Mouse (Mus musculus): ENCODE measurements around the gene 0610010K14Rik. TPM values are rescaled to one million over a fixed set of nuclear protein-coding genes. Genes with fewer than 3 reads are reported as not detected.

The 0610010K14Rik gene
- polyA plus RNA-seq, 1 experiment from 2014 or later = 210 TPM

DNA sequence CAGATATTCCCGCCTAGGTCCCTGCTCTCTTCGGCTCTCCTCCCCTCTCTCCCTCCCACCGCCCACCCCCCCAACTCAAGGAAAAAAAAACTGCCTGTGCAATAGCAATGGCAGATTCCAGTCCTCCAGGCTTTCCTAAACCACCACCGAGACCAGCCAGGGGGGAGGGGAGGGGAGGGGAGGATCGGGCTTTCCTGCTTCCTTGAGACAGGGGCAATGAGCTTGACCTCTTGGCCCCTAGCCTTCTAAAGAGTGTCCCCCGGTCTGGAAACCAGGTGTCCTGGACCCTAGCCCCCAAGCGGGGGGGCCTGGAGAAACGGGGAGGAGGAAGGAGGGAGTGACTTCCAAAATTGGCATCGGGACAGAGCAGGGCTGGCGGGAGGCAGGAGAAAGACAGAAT, 5.2 kb downstream of the 0610010K14Rik start:
- H3K27ac ChIP-seq (replicated peaks) = peak overlapping the region; percentile 87
- 6% methylated on average over 10 of the region's 10 CpGs for WGBS
- H3K4me3 ChIP-seq = peak overlapping the region; percentile 57
- no peaks in the 10 kb centered on the region for H3K9me3 ChIP-seq
- peaks cover 76% of the 10 kb centered on the region for H3K4me1 ChIP-seq
- peak; percentile 87 for DNase-seq (ENCODE audit: low spot score)
- H3K36me3 ChIP-seq (replicated peaks) = peaks cover 22% of the 10 kb centered on the region
- H3K27me3 ChIP-seq (replicated peaks; ENCODE audit: low read depth, poor library complexity, severe bottlenecking) = peaks cover 47% of the 10 kb centered on the region

DNA sequence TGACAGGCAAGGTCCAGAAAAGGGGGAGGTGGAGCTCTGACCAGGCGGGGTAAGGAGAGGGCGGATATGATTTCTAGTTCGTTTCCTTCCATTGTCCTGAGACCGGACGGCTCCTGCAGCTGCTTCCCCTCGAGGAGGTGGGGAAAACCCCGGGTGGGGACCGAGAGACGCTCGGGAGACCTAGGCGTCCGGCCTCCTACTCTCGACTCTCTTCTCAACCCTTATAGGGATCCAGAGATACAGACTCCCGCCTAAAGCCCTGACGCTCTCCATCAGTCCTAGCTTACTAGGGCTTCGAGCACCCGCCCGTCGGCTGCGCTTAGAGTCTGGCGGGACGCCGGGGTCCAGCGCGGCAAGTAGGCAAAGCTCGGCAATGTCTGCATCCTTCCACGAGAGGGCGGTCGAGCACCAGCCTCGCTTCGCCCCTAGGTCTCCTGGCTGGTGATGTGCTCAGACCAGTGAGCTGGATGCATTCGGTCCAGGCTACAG, 7.4 kb downstream of the 0610010K14Rik start:
- peak overlapping the region; percentile 60; the same call in 1 of the 2 replicates for H3K27ac ChIP-seq (replicated peaks)
- peak; percentile 91 for DNase-seq (ENCODE audit: low spot score)
- H3K4me1 ChIP-seq = peaks cover 71% of the 10 kb centered on the region
- 1% methylated on average over 32 of the region's 32 CpGs for WGBS
- peaks cover 70% of the 10 kb centered on the region for H3K27me3 ChIP-seq (replicated peaks; ENCODE audit: low read depth, poor library complexity, severe bottlenecking)
- peak overlapping the region; percentile 47 for H3K4me3 ChIP-seq
- H3K9me3 ChIP-seq = no peaks in the 10 kb centered on the region
- H3K36me3 ChIP-seq (replicated peaks) = peaks cover 13% of the 10 kb centered on the region

DNA sequence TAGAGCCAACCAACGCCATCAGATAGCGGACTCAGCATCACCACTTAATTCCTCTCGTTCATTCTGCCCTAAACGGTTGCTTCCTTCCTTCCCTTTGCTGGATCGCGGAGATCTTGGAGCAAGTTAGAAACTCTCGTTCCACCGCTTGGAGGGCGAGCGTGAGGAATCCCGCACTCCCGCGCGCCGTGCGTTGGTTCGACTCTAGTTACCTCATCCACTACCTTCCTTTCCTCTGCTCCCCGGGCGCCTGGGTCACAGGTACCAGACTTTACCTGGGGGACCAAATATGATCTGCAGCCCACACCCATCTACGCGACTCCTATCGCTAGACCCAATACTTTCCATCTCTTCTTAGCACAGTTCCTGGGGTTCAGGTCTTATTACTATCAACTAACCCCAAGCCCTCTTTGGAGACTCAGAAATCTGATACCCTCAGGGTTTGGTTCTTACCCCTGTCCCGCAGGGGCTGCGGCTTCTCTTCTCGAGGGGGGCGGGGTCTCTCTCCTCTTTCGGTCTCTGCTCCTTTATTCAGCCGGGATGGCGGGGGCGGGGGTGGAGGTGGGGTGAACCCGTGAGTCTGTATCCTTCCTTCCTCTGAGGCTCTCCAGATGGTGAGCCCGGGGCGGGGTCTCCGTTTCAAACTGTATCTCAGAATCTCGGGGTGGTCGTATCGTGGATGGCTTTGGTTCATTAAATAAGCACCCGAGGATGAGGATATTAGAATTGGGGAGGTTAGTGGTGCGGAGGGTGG, 8.3 kb downstream of the 0610010K14Rik start, which contains the start of gene Bcl6b:
Gene Bcl6b (minus strand): TSS at position 539 of the 751 bp plus-strand sequence.
- 3% methylated on average over 39 of the region's 39 CpGs for WGBS

DNA sequence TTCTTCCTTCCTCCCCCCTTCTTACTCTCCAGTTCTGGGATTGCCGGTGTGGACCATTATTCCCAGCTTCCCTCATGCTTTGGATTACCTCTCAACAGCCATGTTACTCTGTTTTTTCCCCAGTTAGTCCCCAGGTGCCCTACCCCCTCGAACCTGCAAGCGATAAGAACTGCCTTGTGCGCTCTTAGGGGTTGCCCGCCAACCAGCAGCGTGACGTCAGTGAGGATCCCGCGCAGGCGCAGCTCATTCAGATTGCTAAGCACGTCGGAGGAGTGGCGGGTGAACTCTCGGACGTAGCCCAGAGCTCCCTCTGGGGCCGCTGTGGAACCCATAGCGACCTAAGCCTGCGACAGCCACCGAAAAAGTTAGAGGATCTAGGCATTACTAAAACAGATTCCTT, 8.9 kb downstream of the 0610010K14Rik start:
- Histone ChIP-seq H3K36me3 (replicated peaks) (no peaks in the 10 kb centered on the region), H3K4me1 (peaks cover 57% of the 10 kb centered on the region), H3K9me3 (no peaks in the 10 kb centered on the region), H3K4me3 (peak overlapping the region; percentile 47), H3K27ac (replicated peaks) (peak overlapping the region; percentile 19; the same call in 1 of the 2 replicates), H3K27me3 (replicated peaks; ENCODE audit: low read depth, poor library complexity, severe bottlenecking) (peaks cover 84% of the 10 kb centered on the region)
- peak; percentile 82 for DNase-seq (ENCODE audit: low spot score)
- 2% methylated on average over 19 of the region's 19 CpGs for WGBS

More for the DNA sequence above, 8.3 kb downstream of the 0610010K14Rik start, which contains the start of gene Bcl6b:
- Histone ChIP-seq H3K36me3 (replicated peaks) (peaks cover 4% of the 10 kb centered on the region), H3K27me3 (replicated peaks; ENCODE audit: low read depth, poor library complexity, severe bottlenecking) (peaks cover 78% of the 10 kb centered on the region), H3K9me3 (no peaks in the 10 kb centered on the region), H3K4me3 (peak within 1 kb of the TSS; percentile 47), H3K4me1 (peaks cover 63% of the 10 kb centered on the region), H3K27ac (replicated peaks) (peak within 1 kb of the TSS; percentile 60; the same call in 1 of the 2 replicates)
- DNase-seq (ENCODE audit: low spot score) = peak; percentile 52

DNA sequence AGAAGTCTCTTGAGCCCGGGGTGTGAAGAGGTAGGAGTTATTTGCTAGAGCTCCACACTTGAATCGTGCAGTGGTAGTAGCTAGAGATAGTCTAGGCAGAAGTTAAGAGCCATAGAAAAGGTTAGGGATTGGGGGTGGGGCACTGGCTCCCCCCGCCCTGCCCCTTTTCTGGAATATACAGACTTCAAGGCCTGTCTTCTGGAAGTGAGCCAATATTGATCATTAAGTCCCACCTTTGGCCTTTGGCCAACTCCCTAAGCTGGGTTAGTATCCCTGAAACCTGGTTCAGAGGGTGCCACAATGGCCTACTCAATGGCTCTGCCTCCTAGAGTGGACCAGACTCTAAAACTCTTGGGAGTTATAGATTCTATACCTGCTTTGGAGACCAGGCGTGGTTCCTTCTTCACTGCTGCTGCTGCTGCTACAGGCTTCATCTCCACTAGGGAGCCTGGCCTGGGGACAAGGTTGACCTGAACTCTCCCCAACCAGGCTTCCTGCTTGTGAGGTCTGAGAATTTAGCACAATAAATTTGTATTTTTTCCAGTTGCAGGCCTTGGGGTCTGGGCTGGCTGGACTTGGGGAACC, 10.0 kb downstream of the 0610010K14Rik start:
- H3K4me1 ChIP-seq = peaks cover 46% of the 10 kb centered on the region
- WGBS = 81% methylated on average over 4 of the region's 4 CpGs
- H3K4me3 ChIP-seq = peak overlapping the region; percentile 47; the same call in 1 of the 2 replicates
- peaks cover 93% of the 10 kb centered on the region for H3K27me3 ChIP-seq (replicated peaks; ENCODE audit: low read depth, poor library complexity, severe bottlenecking)
- no peaks in the 10 kb centered on the region for H3K9me3 ChIP-seq
- DNase-seq (ENCODE audit: low spot score) = no peak
- H3K36me3 ChIP-seq (replicated peaks) = no peaks in the 10 kb centered on the region
- no peak overlapping the region for H3K27ac ChIP-seq (replicated peaks)

DNA sequence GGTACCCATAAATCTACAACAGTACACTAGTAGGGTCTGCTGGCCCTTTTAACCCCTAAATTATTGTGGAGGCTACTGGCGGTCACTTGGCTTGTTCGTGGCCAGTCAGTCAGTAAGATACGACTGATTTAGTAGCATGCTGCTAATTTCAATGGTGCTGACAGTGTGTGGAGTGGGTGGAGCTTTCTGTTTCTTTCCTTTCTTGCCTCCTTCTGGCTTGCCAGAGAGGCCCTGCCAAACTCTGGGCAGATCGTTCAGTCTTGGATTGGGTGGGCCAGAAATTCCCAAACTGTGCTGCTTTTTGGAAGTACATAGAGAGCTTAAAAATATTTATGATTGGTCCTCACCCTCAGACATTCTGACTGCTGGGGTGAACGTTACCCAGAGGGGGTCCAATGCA, 10.6 kb downstream of the 0610010K14Rik start:
- peaks cover 97% of the 10 kb centered on the region for H3K27me3 ChIP-seq (replicated peaks; ENCODE audit: low read depth, poor library complexity, severe bottlenecking)
- 41% methylated on average over 5 of the region's 5 CpGs for WGBS
- peaks cover 44% of the 10 kb centered on the region for H3K4me1 ChIP-seq
- H3K9me3 ChIP-seq = no peaks in the 10 kb centered on the region
- no peak overlapping the region for H3K27ac ChIP-seq (replicated peaks)
- peak overlapping the region; percentile 47 for H3K4me3 ChIP-seq
- H3K36me3 ChIP-seq (replicated peaks) = no peaks in the 10 kb centered on the region
- DNase-seq (ENCODE audit: low spot score) = no peak

DNA sequence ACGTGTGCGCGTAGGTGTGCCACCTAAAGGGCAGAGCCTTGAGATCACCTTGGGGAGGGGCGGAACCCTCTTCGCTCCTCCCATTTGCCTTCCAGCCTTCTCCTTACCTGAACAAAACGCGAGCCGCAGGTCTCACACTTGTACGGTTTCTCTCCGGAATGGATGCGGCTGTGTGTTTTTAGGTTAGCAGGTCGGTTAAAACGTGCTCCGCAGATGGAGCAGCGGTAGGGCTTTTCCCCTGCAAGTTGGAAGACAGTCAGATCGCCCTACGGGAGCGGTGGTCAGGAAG, 11.2 kb downstream of the 0610010K14Rik start:
- Histone ChIP-seq H3K9me3 (no peaks in the 10 kb centered on the region), H3K4me1 (peaks cover 47% of the 10 kb centered on the region), H3K27ac (replicated peaks) (no peak overlapping the region), H3K4me3 (peak overlapping the region; percentile 47), H3K27me3 (replicated peaks; ENCODE audit: low read depth, poor library complexity, severe bottlenecking) (peaks cover 97% of the 10 kb centered on the region), H3K36me3 (replicated peaks) (no peaks in the 10 kb centered on the region)
- DNase-seq (ENCODE audit: low spot score) = peak; percentile 39
- 3% methylated on average over 18 of the region's 18 CpGs for WGBS

DNA sequence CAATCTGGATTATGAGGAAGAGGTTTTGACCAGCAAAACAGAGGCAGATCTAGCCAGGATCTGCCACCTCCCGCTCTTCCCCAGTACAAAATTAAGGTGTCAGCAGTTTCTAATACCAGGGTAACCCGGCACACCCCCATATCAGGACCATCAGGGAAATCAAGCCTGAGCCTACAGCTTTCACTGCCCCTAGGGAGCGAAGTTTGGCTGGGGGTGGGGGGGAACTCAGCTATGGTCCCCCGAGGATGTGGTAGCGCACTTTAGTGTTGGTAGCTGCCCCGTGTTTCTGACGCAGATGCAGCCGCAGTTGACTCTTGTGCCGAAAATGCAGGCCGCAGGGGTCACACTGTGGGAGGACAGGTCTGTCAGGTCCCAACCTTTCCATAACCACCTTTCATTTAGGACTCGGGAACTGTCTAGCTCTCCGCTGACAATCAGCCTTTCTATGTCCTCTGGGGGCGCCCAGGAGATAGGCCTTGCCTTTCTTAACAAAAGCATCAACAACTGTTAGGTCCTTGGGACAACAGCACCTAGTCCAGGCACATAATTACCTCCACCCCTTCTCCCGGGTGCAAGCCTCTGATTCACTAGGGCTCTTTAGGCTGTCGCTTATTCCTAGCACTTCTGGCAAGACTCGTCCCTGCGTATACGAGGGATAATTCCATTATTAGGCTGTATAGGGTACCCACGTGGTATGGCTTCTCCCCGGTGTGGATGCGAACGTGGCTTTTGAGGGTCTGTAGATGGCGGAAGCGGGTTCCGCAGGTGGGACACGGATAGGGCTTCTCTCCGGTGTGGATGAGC, 11.7 kb downstream of the 0610010K14Rik start:
- Histone ChIP-seq H3K9me3 (no peaks in the 10 kb centered on the region), H3K4me3 (peak overlapping the region; percentile 47), H3K36me3 (replicated peaks) (no peaks in the 10 kb centered on the region), H3K27ac (replicated peaks) (no peak overlapping the region), H3K27me3 (replicated peaks; ENCODE audit: low read depth, poor library complexity, severe bottlenecking) (peaks cover 93% of the 10 kb centered on the region), H3K4me1 (peaks cover 53% of the 10 kb centered on the region)
- DNase-seq (ENCODE audit: low spot score) = no peak
- WGBS = 14% methylated on average over 27 of the region's 27 CpGs

DNA sequence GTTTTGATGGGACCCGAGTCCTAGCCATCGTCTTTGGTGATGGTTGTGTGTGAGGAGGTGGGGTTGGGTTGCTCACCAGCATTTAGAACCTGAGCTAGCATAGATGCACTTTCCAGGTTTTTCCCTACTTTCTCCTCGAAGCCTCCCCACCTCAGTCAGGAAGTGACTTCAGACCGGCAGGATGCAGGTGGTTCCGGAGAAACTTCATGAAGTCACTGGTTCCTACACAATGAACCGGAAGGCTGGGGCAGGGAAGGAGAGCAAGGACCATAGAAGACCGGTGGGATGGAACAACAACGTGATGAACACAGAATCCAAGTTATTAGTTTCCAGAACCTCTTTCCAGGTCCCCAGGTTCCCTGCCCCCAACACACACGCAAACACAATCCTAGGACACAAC, 14.0 kb downstream of the 0610010K14Rik start:
- DNase-seq (ENCODE audit: low spot score) = no peak
- H3K4me3 ChIP-seq = no peak overlapping the region
- H3K36me3 ChIP-seq (replicated peaks) = no peaks in the 10 kb centered on the region
- H3K9me3 ChIP-seq = no peaks in the 10 kb centered on the region
- 0 out of 2 replicates have a peak overlapping the region, but pooled peaks have one; percentile 35 for H3K27ac ChIP-seq (replicated peaks)
- 87% methylated on average over 9 of the region's 9 CpGs for WGBS
- peaks cover 88% of the 10 kb centered on the region for H3K27me3 ChIP-seq (replicated peaks; ENCODE audit: low read depth, poor library complexity, severe bottlenecking)
- peaks cover 57% of the 10 kb centered on the region for H3K4me1 ChIP-seq

DNA sequence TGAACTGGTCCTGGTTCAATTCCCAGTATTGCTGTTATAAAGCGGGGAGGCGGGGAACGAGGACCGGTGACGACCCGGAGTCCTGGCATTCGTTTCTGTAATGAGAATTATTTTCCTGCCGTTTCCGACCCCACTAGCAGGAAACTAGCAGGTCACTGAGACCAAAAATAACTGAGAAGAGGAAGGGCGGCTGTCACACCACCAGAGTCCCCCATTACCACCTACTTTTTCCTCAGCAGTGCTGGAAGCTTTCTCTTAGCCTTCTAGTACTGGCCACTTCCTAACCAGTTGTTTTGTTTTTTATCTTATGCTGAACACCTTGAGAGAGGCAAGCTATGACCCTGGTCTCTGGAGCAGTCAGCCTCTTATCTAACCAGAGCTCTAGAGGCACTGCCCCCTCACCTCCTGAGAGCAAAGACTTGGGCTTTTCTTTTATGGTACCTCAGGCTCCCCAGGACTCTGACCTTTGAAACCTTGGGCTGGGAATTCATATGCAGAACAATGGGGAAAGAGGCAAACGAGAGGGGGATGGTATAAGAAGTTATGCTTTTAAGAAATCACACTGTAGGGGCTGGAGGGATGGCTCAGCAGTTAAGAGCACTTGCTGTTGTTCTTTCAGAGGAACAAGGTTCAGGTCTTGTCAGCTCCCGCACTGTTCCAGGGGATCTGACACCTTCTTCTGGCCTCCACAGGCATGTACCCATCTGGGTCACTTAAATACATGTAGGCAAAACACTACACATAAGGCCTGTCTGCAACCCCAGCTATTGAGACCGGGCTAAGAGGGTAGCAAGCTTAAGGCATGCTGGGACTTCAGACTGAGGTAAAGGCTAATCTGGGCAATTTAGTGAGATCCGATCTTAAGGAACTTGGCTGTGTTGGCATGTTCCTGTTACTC, 15.9 kb downstream of the 0610010K14Rik start:
- H3K27ac ChIP-seq (replicated peaks) = peak overlapping the region; percentile 88
- H3K27me3 ChIP-seq (replicated peaks; ENCODE audit: low read depth, poor library complexity, severe bottlenecking) = peaks cover 87% of the 10 kb centered on the region
- no peaks in the 10 kb centered on the region for H3K9me3 ChIP-seq
- H3K4me1 ChIP-seq = peaks cover 51% of the 10 kb centered on the region
- DNase-seq (ENCODE audit: low spot score) = no peak
- peak overlapping the region; percentile 68 for H3K4me3 ChIP-seq
- 12% methylated on average over 14 of the region's 14 CpGs for WGBS
- peaks cover 13% of the 10 kb centered on the region for H3K36me3 ChIP-seq (replicated peaks)

DNA sequence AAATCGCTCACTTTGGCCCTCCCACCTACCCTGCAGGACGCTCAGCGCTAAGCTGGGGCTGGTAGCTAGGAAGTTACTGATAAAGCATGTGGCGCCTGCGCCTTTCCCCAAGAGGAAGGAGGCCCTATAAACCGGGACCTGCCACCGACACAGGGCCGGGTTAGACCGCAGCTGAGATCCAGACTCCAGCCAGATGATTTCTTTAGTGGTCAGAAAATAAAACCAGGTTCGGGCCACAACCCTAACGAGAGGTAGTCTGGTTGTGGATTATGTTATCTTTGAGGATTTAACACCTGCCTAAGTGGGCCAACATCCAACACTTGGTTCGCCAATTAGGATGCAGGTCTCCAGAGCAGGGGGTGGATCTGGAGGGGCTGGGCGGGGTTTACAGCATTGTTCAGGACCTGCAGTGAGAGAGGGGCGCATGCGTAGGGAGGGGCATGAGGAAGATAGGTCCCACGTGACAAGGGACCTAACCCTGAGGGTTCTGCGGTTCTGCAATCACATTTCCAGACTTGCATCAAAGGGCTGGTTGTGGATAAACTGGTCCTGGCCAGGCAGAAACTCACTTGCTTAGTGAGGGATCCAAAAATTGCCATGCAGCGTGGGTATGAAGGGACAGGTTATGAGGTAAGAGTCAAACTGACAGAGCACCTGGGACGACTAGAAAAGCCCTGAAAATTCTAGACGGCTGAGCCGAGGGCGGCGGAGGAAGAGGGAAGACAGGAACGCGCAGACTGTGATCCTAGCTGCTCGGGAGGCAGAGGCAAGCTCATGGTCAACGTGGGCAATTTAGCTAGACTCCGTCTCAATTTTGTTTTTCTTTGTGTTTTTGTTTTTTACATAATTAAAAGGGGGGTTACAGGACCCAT, 16.7 kb downstream of the 0610010K14Rik start, which contains the start of gene Slc16a13:
Gene Slc16a13 (minus strand): TSS at position 334 of the 872 bp plus-strand sequence.
- peaks cover 87% of the 10 kb centered on the region for H3K27me3 ChIP-seq (replicated peaks; ENCODE audit: low read depth, poor library complexity, severe bottlenecking)
- under 1% methylated on average over 28 of the region's 28 CpGs for WGBS

More for the DNA sequence above, 16.7 kb downstream of the 0610010K14Rik start, which contains the start of gene Slc16a13:
- DNase-seq (ENCODE audit: low spot score) = peak; percentile 97
- Histone ChIP-seq H3K4me3 (peak within 1 kb of the TSS; percentile 68), H3K9me3 (no peaks in the 10 kb centered on the region), H3K36me3 (replicated peaks) (peaks cover 13% of the 10 kb centered on the region), H3K27ac (replicated peaks) (peak within 1 kb of the TSS; percentile 88), H3K4me1 (peaks cover 43% of the 10 kb centered on the region)
